21 mouse cellular contexts compared by ENCODE assay signal in genomic region chr12:91585206-91585605, GRCm38 (mm10). TPM values are rescaled to one million over a fixed set of nuclear protein-coding genes. Genes with fewer than 3 reads are reported as not detected.
DNase-seq lines count a peak whose midpoint lies in the region; ATAC-seq and TF ChIP-seq lines count a peak whose summit lies in the region.
"Had no signal": no experiment of that assay in that cellular context is flagged by ENCODE, and none has a peak within 500 bp of the region (broad histone marks: within the 10 kb centered on the region; RNA-seq: fewer than 3 reads in every experiment).

No protein-coding gene starts in this region.

- ATAC-seq in erythroid progenitor cell, adult 5-6 weeks (replicated peaks; ENCODE audit: low FRiP score, poor library complexity, severe bottlenecking): no peak
- ATAC-seq: forebrain, postnatal 0 days; midbrain, embryonic 13.5 days had no signal

- no peak for TF ChIP-seq RAD21 in MEL (IDR thresholded peaks at IDR 0.05; ENCODE audit: low read depth, low read length)

- H3K36me3 ChIP-seq in MEL (ENCODE audit: control insufficient read depth in 1 of 2, insufficient read depth in 2 of 2, low read length in 2 of 2) (peaks cover 19 to 57% of the 10 kb centered on the region in 2 experiments), macrophage (ENCODE audit: inconsistent target) (peaks cover 10% of the 10 kb centered on the region; the same call in 1 of the 2 replicates)

- peak in 1 of 2 experiments; percentile 38; a peak in 1 of 4 replicates for TF ChIP-seq EP300 in MEL (IDR thresholded peaks at IDR 0.05; ENCODE audit: low read depth in 1 of 2, low read length in 2 of 2)

- H3K4me1 ChIP-seq in MEL (ENCODE audit: control insufficient read depth in 1 of 2, insufficient read depth in 2 of 2, low read length in 2 of 2): peaks cover 26 to 31% of the 10 kb centered on the region in 2 experiments

- WGBS in macrophage (ENCODE audit: missing documents): 11% methylated on average over 3 of the region's 3 CpGs

- no peak overlapping the region for H3K9ac ChIP-seq in MEL (ENCODE audit: control insufficient read depth, low read depth, low read length, poor library complexity, severe bottlenecking)
- H3K9ac ChIP-seq: forebrain, postnatal 0 days; kidney, embryonic 15.5 days; liver, embryonic 15.5 days; lung, embryonic 15.5 days; midbrain, embryonic 13.5 days; neural tube, embryonic 13.5 days had no signal

- peak overlapping the region; percentile 12; the same call in 1 of the 2 replicates for H3K27ac ChIP-seq in MEL (ENCODE audit: control insufficient read depth, low read depth, low read length)
- peak overlapping the region; percentile 40 for H3K27ac ChIP-seq in macrophage
- H3K27ac ChIP-seq: hindbrain, embryonic 10.5 days; kidney, embryonic 15.5 days; left cerebral cortex, adult 2 months; liver, embryonic 15.5 days; lung, embryonic 15.5 days; midbrain, embryonic 13.5 days; neural tube, embryonic 13.5 days had no signal

- H3K27me3 ChIP-seq in MEL (ENCODE audit: control insufficient read depth in 1 of 2, insufficient read depth in 2 of 2, low read length in 2 of 2): no peaks in the 10 kb centered on the region
- H3K27me3 ChIP-seq: kidney, embryonic 15.5 days; liver, embryonic 15.5 days; lung, embryonic 15.5 days; midbrain, embryonic 13.5 days; neural tube, embryonic 13.5 days had no signal

- no peak for TF ChIP-seq POLR2A in MEL (IDR thresholded peaks at IDR 0.05; ENCODE audit: control insufficient read depth in 1 of 2, insufficient read depth in 1 of 2, low read depth in 1 of 2, low read length in 2 of 2, poor library complexity in 1 of 2)

- DNase-seq in 416B (ENCODE audit: low read depth) (peak; percentile 88), MEL (ENCODE audit: low read depth, low spot score) (peak; percentile 60)
- DNase-seq in natural killer cell, adult 2 months (ENCODE audit: low spot score in 2 of 2): peak; percentile 29 to 54
- no peak for DNase-seq in thymus, postnatal 36 days
- DNase-seq in cerebellum, postnatal 10 days: no peak
- DNase-seq: adrenal gland, postnatal 10 days; cerebellum, adult 9-11 months; forebrain, postnatal 0 days; gastrocnemius, postnatal 25 days; kidney, adult 11 months; kidney, postnatal 36 days; thymus, postnatal 25 days had no signal

- H3K4me3 ChIP-seq in MEL (ENCODE audit: control insufficient read depth in 1 of 2, insufficient read depth in 1 of 2, low read depth in 2 of 2, low read length in 2 of 2) (no peak overlapping the region), macrophage (ENCODE audit: inconsistent target) (no peak overlapping the region)
- H3K4me3 ChIP-seq: hindbrain, embryonic 10.5 days; kidney, embryonic 15.5 days; left cerebral cortex, adult 2 months; liver, embryonic 15.5 days; lung, embryonic 15.5 days; midbrain, embryonic 13.5 days; neural tube, embryonic 13.5 days had no signal

- TF ChIP-seq CTCF in MEL (IDR thresholded peaks at IDR 0.05 in 2 of 3, conservative IDR thresholded peaks at IDR 0.05 in 1 of 3; ENCODE audit: control insufficient read depth in 1 of 3, insufficient read depth in 1 of 3, low read depth in 2 of 3, low read length in 3 of 3, poor library complexity in 1 of 3, severe bottlenecking in 1 of 3): no peak

- H3K79me2 ChIP-seq in MEL (ENCODE audit: control insufficient read depth, insufficient read depth, low read length, poor library complexity) (peaks cover 47% of the 10 kb centered on the region), macrophage (ENCODE audit: inconsistent target) (peaks cover 83% of the 10 kb centered on the region)

- H3K9me3 ChIP-seq in MEL (replicated peaks; ENCODE audit: insufficient read depth, low read length): no peaks in the 10 kb centered on the region
- H3K9me3 ChIP-seq: hindbrain, embryonic 10.5 days; kidney, embryonic 15.5 days; liver, embryonic 15.5 days; lung, embryonic 15.5 days; midbrain, embryonic 13.5 days; neural tube, embryonic 13.5 days had no signal

TF ChIP-seq in MEL, 35 proteins besides CTCF, POLR2A, EP300 and RAD21:
- TF ChIP-seq GABPA (IDR thresholded peaks at IDR 0.05; ENCODE audit: low read depth, low read length) (no peak), ETS1 (IDR thresholded peaks at IDR 0.05; ENCODE audit: low read depth, low read length) (peak; percentile 65)
TF ChIP-seq in MEL: peak in this region for 1.

RNA-seq across cellular contexts. Expression of gene Gtf2a1, which starts 5.1 kb away (rescaled TPM):
- total RNA-seq in MEL (2012; rRNA removed): 15.3 and 18.8 TPM in 2 replicates
- polyA plus RNA-seq in MEL (2012; ENCODE audit: insufficient read depth in 1 of 2, insufficient read length in 2 of 2, low read depth in 1 of 2, low replicate concordance in 2 of 2, missing spikeins in 1 of 2) (10 to 100 TPM in 1 of 2 experiments, not detected in 1; 14.3 TPM), macrophage (2018) (25.3 to 34.3 TPM (median 28.7 TPM) in 3 replicates)
- 100 to 1,000 TPM in 12 of 26 experiments, 10 to 100 TPM in 14; 50.2 to 185 (median 97.3) TPM for total RNA-seq in macrophage (2018; cell fraction: chromatin; rRNA removed)
- 10 to 100 TPM; 53.8 to 87.8 (median 73.5) TPM for total RNA-seq in macrophage (2018; cell fraction: cytosol; rRNA removed)
- total RNA-seq in macrophage (2018; cell fraction: nucleus; rRNA removed): 100 to 1,000 TPM in 2 of 26 experiments, 10 to 100 TPM in 24; 53.2 to 115 (median 85.2) TPM
- total RNA-seq in erythroid progenitor cell, adult 5-6 weeks (2015; ENCODE audit: low replicate concordance): 41.1 and 59.9 TPM in 2 replicates
- total RNA-seq in erythroid progenitor cell, adult 5-6 weeks (2017; ENCODE audit: low replicate concordance): 38.4 and 49.4 TPM in 2 replicates

Comparison
In these comparisons a context has a peak if more than half of its experiments do, and no peak if none do; other contexts are left out.
1. DNase-seq: peak in 416B (single experiment), MEL (single experiment) and natural killer cell, adult 2 months (2 of 2); none in thymus, postnatal 36 days (0 of 2) and cerebellum, postnatal 10 days (0 of 2).